Mouse (Mus musculus) lung, postnatal 0 days (tissue): ENCODE results near the gene Fam208a.

Source experiments
- CTCF ChIP-seq: IDR thresholded peaks from 2 replicates; pipeline ENCODE4 v1.5.1; 2016; ENCODE audit warnings: antibody characterized with exemption, mild to moderate bottlenecking
- EP300 ChIP-seq: IDR thresholded peaks from 2 replicates; pipeline ENCODE4 v1.6.1; 2016; ENCODE audit warnings: antibody characterized with exemption, mild to moderate bottlenecking, control low read depth

GRCm38 (mm10) chr14:27420816-27421215 is 7.8 kb upstream of the Fam208a start:
- TF ChIP-seq EP300 (no peak), CTCF (no peak)
